Mouse (Mus musculus) MEL (cell line): Measurements from ENCODE around the gene Lcn2. TPM values are rescaled to one million over a fixed set of nuclear protein-coding genes. Genes with fewer than 3 reads are reported as not detected.

ENCODE experiments used
- DNase-seq: peaks from one replicate; pipeline ENCODE4 v3.0.0; 2011; ENCODE audit warnings: low read depth, low spot score
- H3K27ac ChIP-seq: 2 replicates; pipeline ENCODE4 v1.5.1; 2012; ENCODE audit warnings: low read depth, mild to moderate bottlenecking, control low read depth, low read length, moderate library complexity; ENCODE audit not compliant: control insufficient read depth
- H3K27me3 ChIP-seq, 2 experiments: fragments of 150-350 bp in 1 of 2; sonication (generic) in 1 of 2; 2 replicates each; pipeline ENCODE4 v1.6.1; 2012; ENCODE audit warnings: low read length in 2 of 2, mild to moderate bottlenecking in 2 of 2, improper control_type of control experiment in 1 of 2, moderate library complexity in 1 of 2; ENCODE audit not compliant: insufficient read depth in 2 of 2, control insufficient read depth in 1 of 2
- H3K36me3 ChIP-seq, 2 experiments: 2 replicates each; pipeline ENCODE4 v1.6.1; 2012 to 2014; ENCODE audit warnings: low read length in 2 of 2, improper control_type of control experiment in 1 of 2, inconsistent platforms in 1 of 2, mild to moderate bottlenecking in 1 of 2; ENCODE audit not compliant: insufficient read depth in 2 of 2, control insufficient read depth in 1 of 2
- H3K4me1 ChIP-seq, 2 experiments: fragments of 150-350 bp in 1 of 2; sonication (generic) in 1 of 2; 2 replicates each; pipeline ENCODE4 v1.6.1; 2012; ENCODE audit warnings: low read length in 2 of 2, improper control_type of control experiment in 1 of 2, mild to moderate bottlenecking in 1 of 2; ENCODE audit not compliant: insufficient read depth in 2 of 2, control insufficient read depth in 1 of 2
- H3K4me3 ChIP-seq, 2 experiments: fragments of 150-350 bp in 1 of 2; sonication (generic) in 1 of 2; 2 replicates each; pipeline ENCODE4 v1.5.1; 2012; ENCODE audit warnings: low read depth in 2 of 2, low read length in 2 of 2, mild to moderate bottlenecking in 2 of 2, moderate library complexity in 2 of 2, control low read depth in 1 of 2, improper control_type of control experiment in 1 of 2; ENCODE audit not compliant: control insufficient read depth in 1 of 2, insufficient read depth in 1 of 2
- H3K79me2 ChIP-seq: 2 replicates; pipeline ENCODE4 v1.6.1; 2012; ENCODE audit warnings: mild to moderate bottlenecking, low read length, moderate library complexity; ENCODE audit not compliant: control insufficient read depth, poor library complexity, insufficient read depth
- H3K9ac ChIP-seq: 2 replicates; pipeline ENCODE4 v1.6.1; 2012; ENCODE audit warnings: low read depth, mild to moderate bottlenecking, control low read depth, low read length, moderate library complexity; ENCODE audit not compliant: control insufficient read depth, poor library complexity, severe bottlenecking
- H3K9me3 ChIP-seq: fragments of 150-350 bp; sonication (generic); replicated peaks from 2 replicates; pipeline ENCODE4 v1.6.1; 2012; ENCODE audit warnings: mild to moderate bottlenecking, low read length, improper control_type of control experiment, moderate library complexity; ENCODE audit not compliant: insufficient read depth
- CHD1 ChIP-seq: IDR thresholded peaks from 2 replicates; pipeline ENCODE4 v1.6.1; 2012; ENCODE audit warnings: low read depth, mild to moderate bottlenecking, inconsistent platforms, low read length, improper control_type of control experiment
- CHD2 ChIP-seq: IDR thresholded peaks from 2 replicates; pipeline ENCODE4 v1.6.1; 2011; ENCODE audit warnings: low read length, improper control_type of control experiment
- E2F4 ChIP-seq: IDR thresholded peaks from 2 replicates; pipeline ENCODE4 v1.6.1; 2011; ENCODE audit warnings: low read depth, low read length, improper control_type of control experiment, borderline replicate concordance
- EP300 ChIP-seq, 2 experiments: IDR thresholded peaks; 2 replicates each; pipeline ENCODE4 v1.6.1; 2011; ENCODE audit warnings: improper control_type of control experiment in 2 of 2, low read length in 2 of 2, low read depth in 1 of 2, mild to moderate bottlenecking in 1 of 2
- ETS1 ChIP-seq: IDR thresholded peaks from 2 replicates; pipeline ENCODE4 v1.6.1; 2012; ENCODE audit warnings: low read depth, mild to moderate bottlenecking, inconsistent platforms, low read length, improper control_type of control experiment, moderate library complexity
- GATA1 ChIP-seq: IDR thresholded peaks from 2 replicates; pipeline ENCODE4 v1.6.1; 2011; ENCODE audit warnings: low read depth, low read length, improper control_type of control experiment
- MEF2A ChIP-seq: IDR thresholded peaks from 2 replicates; pipeline ENCODE4 v1.6.1; 2014; ENCODE audit warnings: low read depth, mild to moderate bottlenecking, inconsistent platforms, low read length, improper control_type of control experiment; ENCODE audit not compliant: poor library complexity, insufficient replicate concordance, severe bottlenecking; ENCODE audit errors: extremely low read depth
- MXI1 ChIP-seq: IDR thresholded peaks from 2 replicates; pipeline ENCODE4 v1.6.1; 2011; ENCODE audit warnings: mild to moderate bottlenecking, low read depth, low read length, improper control_type of control experiment
- NRF1 ChIP-seq: IDR thresholded peaks from 2 replicates; pipeline ENCODE4 v1.6.1; 2014; ENCODE audit warnings: low read depth, mild to moderate bottlenecking, inconsistent platforms, low read length, improper control_type of control experiment, moderate library complexity; ENCODE audit not compliant: poor library complexity, insufficient read depth, severe bottlenecking
- POLR2A ChIP-seq, 2 experiments: IDR thresholded peaks; 2 replicates each; pipeline ENCODE4 v1.6.1; 2011 to 2012; ENCODE audit warnings: low read length in 2 of 2, mild to moderate bottlenecking in 2 of 2, control low read depth in 1 of 2, improper control_type of control experiment in 1 of 2, low read depth in 1 of 2, moderate library complexity in 1 of 2; ENCODE audit not compliant: control insufficient read depth in 1 of 2, insufficient read depth in 1 of 2, poor library complexity in 1 of 2
- POLR2AphosphoS5 ChIP-seq: IDR thresholded peaks from 2 replicates; pipeline ENCODE4 v1.6.1; 2012; ENCODE audit warnings: low read depth, borderline replicate concordance, mild to moderate bottlenecking, inconsistent platforms, low read length, moderate library complexity, mixed read lengths
- SMC3 ChIP-seq: IDR thresholded peaks from 2 replicates; pipeline ENCODE4 v1.6.1; 2011; ENCODE audit warnings: low read depth, low read length, improper control_type of control experiment
- TAL1 ChIP-seq: IDR thresholded peaks from 2 replicates; pipeline ENCODE4 v1.6.1; 2012; ENCODE audit warnings: mild to moderate bottlenecking, inconsistent platforms, low read length, moderate library complexity, mixed read lengths
- TBP ChIP-seq: IDR thresholded peaks from 2 replicates; pipeline ENCODE4 v1.8.0; 2011; ENCODE audit warnings: low read depth, low read length, improper control_type of control experiment
- polyA plus RNA-seq, 2 experiments: library from polyadenylated mRNA; stranded (reverse) in 1 of 2; unstranded in 1 of 2; fragments of >175 nt in 1 of 2; fragments of >200 nt in 1 of 2; gene quantifications; 2 replicates each; pipeline versions ENCODE4 v1.2.1 to v1.2.4; 2012; ENCODE audit warnings: low replicate concordance in 2 of 2, low read depth in 1 of 2; ENCODE audit not compliant: insufficient read length in 2 of 2, insufficient read depth in 1 of 2, missing spikeins in 1 of 2
- total RNA-seq: library from RNA; depleted of rRNA; stranded (reverse); fragments of 300-350 nt; gene quantifications from 2 replicates; pipeline ENCODE4 v1.2.3, GENCODE M21; 2012

Lcn2 gene
- total and polyA plus RNA-seq, 3 experiments: not detected

- TF ChIP-seq MEF2A (no peak), SMC3 (no peak), TBP (no peak), E2F4 (no peak), MXI1 (no peak), EP300 (IDR thresholded peaks at IDR 0.05; ENCODE audit: low read depth in 1 of 2, low read length in 2 of 2) (no peak), NRF1 (no peak), CHD2 (no peak), POLR2AphosphoS5 (no peak), POLR2A (IDR thresholded peaks at IDR 0.05; ENCODE audit: control insufficient read depth in 1 of 2, insufficient read depth in 1 of 2, low read depth in 1 of 2, low read length in 2 of 2, poor library complexity in 1 of 2) (no peak), ETS1 (no peak)
- Histone ChIP-seq H3K36me3 (no peaks in the 10 kb centered on the region; a peak in 1 of 4 replicates), H3K27me3 (no peaks in the 10 kb centered on the region), H3K4me1 (no peaks in the 10 kb centered on the region), H3K9ac (no peak overlapping the region), H3K27ac (no peak overlapping the region), H3K79me2 (no peaks in the 10 kb centered on the region), H3K4me3 (no peak overlapping the region), H3K9me3 (no peaks in the 10 kb centered on the region)
- DNase-seq: no peak
Measured at GRCm38 (mm10) chr2:32375317-32375940, 12.6 kb downstream of the Lcn2 start.

GRCm38 (mm10) chr2:32374191-32374590, 13.9 kb downstream of the Lcn2 start:
- no peak for TF ChIP-seq GATA1

DNA sequence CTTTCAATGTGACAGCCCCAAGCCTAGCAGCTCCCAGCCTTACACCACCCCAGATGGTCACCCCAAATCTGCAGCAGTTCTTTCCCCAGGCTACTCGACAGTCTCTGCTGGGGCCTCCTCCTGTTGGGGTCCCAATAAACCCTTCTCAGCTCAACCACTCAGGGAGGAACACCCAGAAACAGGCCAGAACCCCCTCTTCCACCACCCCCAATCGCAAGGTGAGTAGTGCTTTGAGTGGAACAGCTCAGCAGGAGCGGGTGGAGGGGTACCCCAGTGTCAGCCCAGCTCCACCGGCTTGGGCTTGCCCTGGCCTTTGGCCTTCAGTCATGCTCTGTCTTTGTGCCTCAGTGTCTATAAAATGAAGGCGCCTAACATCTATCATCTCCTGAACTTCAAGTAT, 20.7 kb downstream of the Lcn2 start:
- no peak overlapping the region for H3K4me3 ChIP-seq
- H3K4me1 ChIP-seq: peaks cover 0 to 3% of the 10 kb centered on the region in 2 experiments; a peak in 1 of 4 replicates
- TF ChIP-seq TAL1 (no peak), CHD1 (no peak)
- peaks cover 2 to 3% of the 10 kb centered on the region in 2 experiments for H3K36me3 ChIP-seq
- H3K9me3 ChIP-seq: no peaks in the 10 kb centered on the region
- H3K27ac ChIP-seq: no peak overlapping the region
- H3K27me3 ChIP-seq: no peaks in the 10 kb centered on the region
- no peak for DNase-seq
- peaks cover 6% of the 10 kb centered on the region; the same call in 1 of the 2 replicates for H3K79me2 ChIP-seq
- H3K9ac ChIP-seq: no peak overlapping the region

More at GRCm38 (mm10) chr2:32374191-32374590, 13.9 kb downstream of the Lcn2 start:
- Histone ChIP-seq H3K9me3 (no peaks in the 10 kb centered on the region), H3K27me3 (no peaks in the 10 kb centered on the region), H3K9ac (no peak overlapping the region), H3K36me3 (no peaks in the 10 kb centered on the region; a peak in 1 of 4 replicates), H3K4me1 (no peaks in the 10 kb centered on the region), H3K4me3 (no peak overlapping the region), H3K79me2 (no peaks in the 10 kb centered on the region), H3K27ac (no peak overlapping the region)
- DNase-seq: no peak
